Mouse (Mus musculus): Measurements from ENCODE around the gene Nemf.

- no peak for TF ChIP-seq POLR2A (IDR thresholded peaks at IDR 0.05; ENCODE audit: low read depth, low read length)
- TF ChIP-seq CTCF (IDR thresholded peaks at IDR 0.05; ENCODE audit: extremely low read depth, insufficient read length, insufficient replicate concordance, low read depth, low read length) = no peak
These were observed 20.2 kb upstream of the Nemf start for GRCm38 (mm10) chr12:69377188-69377587.
